Mouse (Mus musculus) hindbrain, embryonic 16.5 days (tissue): ENCODE data around the gene Ankrd27. TPM values are rescaled to one million over a fixed set of nuclear protein-coding genes. Genes with fewer than 3 reads are reported as not detected.

ENCODE experiments used
- ATAC-seq: fragments of 200-750 bp; cut with Nextera tagmentation; 2 replicates; pipeline ENCODE4 v1.8.0; 2017; ENCODE audit warnings: moderate TSS enrichment, moderate library complexity
- H3K27ac ChIP-seq: fragments of 300-500 bp; sonication (generic); 2 replicates; pipeline ENCODE4 v1.5.1; 2014; ENCODE audit warnings: low read depth, mild to moderate bottlenecking, control low read depth, low read length, moderate library complexity
- H3K27me3 ChIP-seq: fragments of 300-500 bp; sonication (generic); replicated peaks from 2 replicates; pipeline ENCODE4 v1.6.1; 2014; ENCODE audit warnings: low read length; ENCODE audit not compliant: control insufficient read depth, insufficient read depth
- H3K36me3 ChIP-seq: fragments of 300-500 bp; sonication (generic); 2 replicates; pipeline ENCODE4 v1.6.1; 2014; ENCODE audit warnings: mild to moderate bottlenecking, low read length, moderate library complexity, mixed read lengths; ENCODE audit not compliant: control insufficient read depth, insufficient read depth
- H3K4me1 ChIP-seq: fragments of 300-500 bp; sonication (generic); 2 replicates; pipeline ENCODE4 v1.6.1; 2014; ENCODE audit warnings: low read depth, low read length; ENCODE audit not compliant: control insufficient read depth, insufficient read depth
- H3K4me2 ChIP-seq: fragments of 300-500 bp; sonication (generic); 2 replicates; pipeline ENCODE4 v1.6.1; 2014; ENCODE audit warnings: mild to moderate bottlenecking, low read length, control low read depth, moderate library complexity
- H3K4me3 ChIP-seq: fragments of 300-500 bp; sonication (generic); 2 replicates; pipeline ENCODE4 v1.5.1; 2014; ENCODE audit warnings: mild to moderate bottlenecking, low read length, control low read depth, moderate library complexity
- H3K9ac ChIP-seq: fragments of 300-500 bp; sonication (generic); 2 replicates; pipeline ENCODE4 v1.6.1; 2014; ENCODE audit warnings: low read depth, mild to moderate bottlenecking, control low read depth, low read length, moderate library complexity
- H3K9me3 ChIP-seq: fragments of 300-500 bp; sonication (generic); 2 replicates; pipeline ENCODE4 v1.6.1; 2014; ENCODE audit warnings: mild to moderate bottlenecking, low read length, moderate library complexity; ENCODE audit not compliant: control insufficient read depth
- WGBS: fragments of 180-500 bp; shearing (Covaris S2); extraction: QIAGEN DNeasy Blood & Tissue Kit; methylation state at CpG from one replicate; pipeline ENCODE4 v1.1.7; 2014; 5-methylcytosine and 5-hydroxymethylcytosine counted together
- polyA plus RNA-seq: library from polyadenylated mRNA; unstranded; fragments of >200 nt; fragmentation: Nextera tagmentation; extraction: Ambion mirVana; gene quantifications from 2 replicates; pipeline ENCODE4 v1.2.1, GENCODE M21; 2015

Ankrd27 gene
- polyA plus RNA-seq, 1 experiment from 2014 or later, result 17.3 TPM

DNA sequence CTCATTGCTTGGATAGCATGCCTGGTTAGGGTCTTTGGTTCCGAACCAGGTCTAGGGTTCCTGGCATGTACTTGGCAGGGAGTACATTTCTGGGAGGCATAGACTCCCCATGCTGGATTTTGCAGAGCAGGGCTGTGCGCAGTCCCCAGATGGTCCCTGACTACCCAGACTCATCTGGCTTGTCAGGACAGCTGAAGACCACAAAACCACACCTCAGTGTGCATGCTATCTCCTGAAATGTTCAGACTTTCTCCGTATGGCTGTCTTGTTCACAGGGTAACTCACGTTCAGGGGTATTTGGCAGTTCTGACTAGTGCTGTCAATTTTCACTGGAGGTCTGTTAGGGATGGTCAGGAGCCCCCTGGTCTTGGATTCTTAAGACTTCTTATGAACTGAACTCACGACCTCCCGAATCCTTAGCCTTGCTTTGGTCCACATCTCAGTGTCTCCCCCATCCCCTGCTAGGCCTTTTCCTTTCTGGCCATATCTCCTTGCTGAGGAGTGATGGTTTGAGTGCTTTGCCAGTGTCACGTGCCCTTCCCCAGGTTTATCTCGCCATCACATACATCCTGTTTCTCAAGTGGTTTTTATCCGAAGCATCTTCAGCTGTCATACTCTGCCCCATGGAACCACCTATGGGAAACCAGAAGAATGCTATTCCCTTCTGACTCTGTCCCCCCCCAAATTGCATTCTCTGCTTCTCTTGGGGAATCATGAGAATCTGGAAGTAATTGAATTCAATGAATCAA is 2.8 kb downstream of the Ankrd27 start:
- Histone ChIP-seq H3K9ac (no peak overlapping the region), H3K27ac (no peak overlapping the region), H3K4me3 (no peak overlapping the region), H3K27me3 (peaks cover 4% of the 10 kb centered on the region), H3K36me3 (peaks cover 8% of the 10 kb centered on the region), H3K4me1 (peaks cover 19% of the 10 kb centered on the region), H3K9me3 (no peaks in the 10 kb centered on the region), H3K4me2 (no peak overlapping the region)
- WGBS, result 87% methylated on average over 9 of the region's 9 CpGs
- ATAC-seq, result no peak

DNA sequence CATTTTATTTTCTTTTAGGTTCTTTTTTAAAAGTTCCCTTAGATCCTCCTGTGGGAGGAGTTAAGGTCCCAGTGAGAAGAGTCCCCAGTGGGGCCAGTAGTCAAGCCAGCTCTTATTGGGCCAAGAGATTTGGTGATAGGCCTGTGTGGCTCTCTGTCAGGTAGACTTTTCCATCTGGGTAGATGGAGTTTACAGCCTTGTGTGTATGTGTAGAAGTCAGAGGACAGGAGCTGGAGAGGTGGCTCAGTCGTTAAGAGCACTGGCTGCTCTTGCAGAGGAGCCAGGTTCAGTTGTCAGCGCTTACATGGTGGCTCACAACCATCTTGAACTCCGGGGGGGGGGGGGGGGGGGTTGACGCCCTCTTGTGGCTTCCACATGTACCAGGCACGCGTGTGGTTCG is 3.4 kb downstream of the Ankrd27 start:
- no peak overlapping the region for H3K27ac ChIP-seq
- no peaks in the 10 kb centered on the region for H3K9me3 ChIP-seq
- peaks cover 16% of the 10 kb centered on the region for H3K4me1 ChIP-seq
- ATAC-seq, result no peak
- no peak overlapping the region for H3K9ac ChIP-seq
- no peak overlapping the region for H3K4me3 ChIP-seq
- H3K27me3 ChIP-seq, result no peaks in the 10 kb centered on the region
- 88% methylated on average over 7 of the region's 7 CpGs for WGBS
- peaks cover 8% of the 10 kb centered on the region for H3K36me3 ChIP-seq
- no peak overlapping the region for H3K4me2 ChIP-seq

DNA sequence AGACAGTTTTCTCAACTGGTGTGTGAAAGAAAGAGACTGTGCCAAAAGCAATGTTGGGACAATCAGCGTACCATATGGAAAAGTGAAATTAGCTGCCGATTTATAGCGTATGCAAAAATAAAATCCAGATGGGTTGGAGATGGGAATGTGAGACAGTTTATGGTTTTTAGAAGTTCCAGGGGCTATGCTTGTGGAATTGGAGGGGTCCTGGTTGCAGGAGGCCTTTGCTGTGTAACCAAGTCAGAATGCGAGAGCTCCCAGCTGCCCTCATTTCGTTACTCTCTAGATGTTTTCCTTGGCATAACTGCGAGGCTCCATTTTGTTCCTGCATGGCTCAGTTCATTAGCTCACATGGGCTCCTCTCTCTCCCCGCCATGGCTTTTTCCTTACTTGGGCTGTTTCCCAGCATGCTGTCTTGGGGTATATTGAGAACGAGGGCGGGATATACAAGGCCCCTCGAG is 4.7 kb downstream of the Ankrd27 start:
- H3K9me3 ChIP-seq, result no peaks in the 10 kb centered on the region
- peaks cover 10% of the 10 kb centered on the region for H3K36me3 ChIP-seq
- WGBS, result 84% methylated on average over 10 of the region's 10 CpGs
- H3K27me3 ChIP-seq, result no peaks in the 10 kb centered on the region
- H3K4me2 ChIP-seq, result no peak overlapping the region
- H3K4me1 ChIP-seq, result peaks cover 8% of the 10 kb centered on the region
- no peak overlapping the region for H3K27ac ChIP-seq
- H3K9ac ChIP-seq, result no peak overlapping the region
- no peak overlapping the region for H3K4me3 ChIP-seq
- no peak for ATAC-seq

- ATAC-seq, result no peak
Measured at GRCm38 (mm10) chr7:35594311-35594710, 8.3 kb downstream of the Ankrd27 start.

GRCm38 (mm10) chr7:35599492-35599891 is 13.4 kb downstream of the Ankrd27 start:
- Histone ChIP-seq H3K4me2 (no peak overlapping the region), H3K9ac (no peak overlapping the region), H3K4me3 (no peak overlapping the region), H3K9me3 (no peaks in the 10 kb centered on the region), H3K27me3 (no peaks in the 10 kb centered on the region), H3K27ac (no peak overlapping the region), H3K4me1 (no peaks in the 10 kb centered on the region), H3K36me3 (peaks cover 19% of the 10 kb centered on the region)
- ATAC-seq, result no peak
- WGBS, result 95% methylated on average over 9 of the region's 9 CpGs

More at GRCm38 (mm10) chr7:35594311-35594710, 8.3 kb downstream of the Ankrd27 start:
- Histone ChIP-seq H3K27me3 (no peaks in the 10 kb centered on the region), H3K27ac (no peak overlapping the region), H3K9me3 (no peaks in the 10 kb centered on the region), H3K4me2 (no peak overlapping the region), H3K4me3 (no peak overlapping the region), H3K36me3 (peaks cover 10% of the 10 kb centered on the region), H3K9ac (no peak overlapping the region), H3K4me1 (no peaks in the 10 kb centered on the region)
- WGBS, result 87% methylated on average over 5 of the region's 5 CpGs

DNA sequence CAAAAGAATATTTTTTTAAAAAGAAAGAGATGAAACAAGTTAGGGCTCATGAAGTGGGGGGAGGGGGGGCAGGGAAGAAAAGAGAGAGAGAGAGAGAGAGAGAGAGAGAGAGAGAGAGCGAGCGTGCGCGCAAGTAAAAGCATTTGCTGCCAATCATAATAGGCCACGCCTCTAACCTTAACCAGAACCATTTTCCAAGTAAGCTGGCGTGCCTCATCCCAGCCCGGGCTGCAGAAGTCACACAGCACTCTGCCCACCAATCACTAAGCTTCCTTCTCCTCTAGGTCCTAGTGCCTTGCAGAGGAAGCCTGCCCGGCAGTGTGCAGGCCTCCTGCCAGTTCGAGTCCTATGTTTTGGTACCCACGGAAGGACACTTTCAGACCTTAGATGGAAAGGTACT is 14.0 kb downstream of the Ankrd27 start:
- no peaks in the 10 kb centered on the region for H3K9me3 ChIP-seq
- 99% methylated on average over 10 of the region's 10 CpGs for WGBS
- H3K4me1 ChIP-seq, result no peaks in the 10 kb centered on the region
- no peaks in the 10 kb centered on the region for H3K27me3 ChIP-seq
- no peak overlapping the region for H3K9ac ChIP-seq
- no peak overlapping the region for H3K4me3 ChIP-seq
- peaks cover 19% of the 10 kb centered on the region for H3K36me3 ChIP-seq
- ATAC-seq, result no peak
- H3K27ac ChIP-seq, result no peak overlapping the region
- H3K4me2 ChIP-seq, result no peak overlapping the region

DNA sequence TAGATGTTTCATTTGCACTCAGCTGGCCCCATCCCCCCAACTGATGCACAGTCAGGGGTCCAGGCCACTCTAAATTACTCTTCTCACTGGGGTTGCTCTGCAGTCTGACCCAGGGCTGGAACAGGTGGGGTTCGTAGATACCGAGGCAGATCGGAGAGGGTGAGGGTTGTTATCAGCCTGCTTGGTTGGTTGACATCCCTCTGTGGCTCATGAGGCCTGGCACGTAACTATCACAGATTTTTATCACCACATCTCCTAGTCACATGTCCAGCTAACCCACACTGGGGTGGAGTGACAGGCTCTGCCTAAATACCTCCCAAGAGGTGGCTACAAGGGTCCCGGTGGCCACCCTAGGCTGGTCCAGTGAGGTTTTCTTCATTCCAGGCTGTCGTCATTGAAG is 15.1 kb downstream of the Ankrd27 start:
- H3K4me3 ChIP-seq, result no peak overlapping the region
- no peaks in the 10 kb centered on the region for H3K27me3 ChIP-seq
- no peaks in the 10 kb centered on the region for H3K4me1 ChIP-seq
- ATAC-seq, result no peak
- H3K9ac ChIP-seq, result no peak overlapping the region
- no peak overlapping the region for H3K4me2 ChIP-seq
- 90% methylated on average over 6 of the region's 6 CpGs for WGBS
- H3K9me3 ChIP-seq, result no peaks in the 10 kb centered on the region
- H3K36me3 ChIP-seq, result peaks cover 17% of the 10 kb centered on the region
- no peak overlapping the region for H3K27ac ChIP-seq

- Histone ChIP-seq H3K4me2 (no peak overlapping the region), H3K27ac (no peak overlapping the region), H3K4me3 (no peak overlapping the region), H3K36me3 (peaks cover 20% of the 10 kb centered on the region), H3K4me1 (no peaks in the 10 kb centered on the region), H3K9me3 (no peaks in the 10 kb centered on the region), H3K27me3 (no peaks in the 10 kb centered on the region), H3K9ac (no peak overlapping the region)
- no peak for ATAC-seq
- 98% methylated on average over 5 of the region's 5 CpGs for WGBS
Measured at GRCm38 (mm10) chr7:35602766-35603165, 16.7 kb downstream of the Ankrd27 start.

- Histone ChIP-seq H3K4me3 (no peak overlapping the region), H3K27me3 (no peaks in the 10 kb centered on the region), H3K9me3 (no peaks in the 10 kb centered on the region), H3K4me2 (no peak overlapping the region), H3K36me3 (peaks cover 24% of the 10 kb centered on the region), H3K9ac (no peak overlapping the region), H3K27ac (no peak overlapping the region), H3K4me1 (no peaks in the 10 kb centered on the region)
- ATAC-seq, result no peak
- 87% methylated on average over 10 of the region's 10 CpGs for WGBS
Measured at GRCm38 (mm10) chr7:35606816-35607215, 20.8 kb downstream of the Ankrd27 start.
